Mouse (Mus musculus): Measurements from ENCODE around the gene Nfia.

The Nfia gene

GRCm38 (mm10) chr4:97767025-97767424 lies 5.5 kb upstream of the Nfia start:
- DNase-seq = no peak

- DNase-seq = no peak
Observed at GRCm38 (mm10) chr4:97767516-97767915, 5.0 kb upstream of the Nfia start.

- no peak for DNase-seq
Observed at GRCm38 (mm10) chr4:97769861-97770260, 2.7 kb upstream of the Nfia start.

- DNase-seq = no peak
Observed at GRCm38 (mm10) chr4:97771426-97771825, 1.1 kb upstream of the Nfia start.

GRCm38 (mm10) chr4:97772084-97772484 lies 450 bp upstream of the Nfia start:
- peak; percentile 98 to 100 for DNase-seq

- peak; percentile 94 to 96 for DNase-seq
Observed at GRCm38 (mm10) chr4:97773110-97773593, 618 bp downstream of the Nfia start.

GRCm38 (mm10) chr4:97773791-97774190 lies 1.3 kb downstream of the Nfia start:
- no peak for DNase-seq

- no peak for DNase-seq
Observed at GRCm38 (mm10) chr4:97774446-97774950, 2.0 kb downstream of the Nfia start.

GRCm38 (mm10) chr4:97775059-97775458 lies 2.5 kb downstream of the Nfia start:
- DNase-seq = peak; percentile 82 to 92

GRCm38 (mm10) chr4:97775494-97776265 lies 3.1 kb downstream of the Nfia start:
- DNase-seq = peak in 1 of 2 experiments; percentile 43

GRCm38 (mm10) chr4:97776388-97777080 lies 4.0 kb downstream of the Nfia start:
- no peak for DNase-seq

- peak; percentile 56 to 63 for DNase-seq
Observed at GRCm38 (mm10) chr4:97777081-97777705, 4.7 kb downstream of the Nfia start.

GRCm38 (mm10) chr4:97777706-97778176 lies 5.2 kb downstream of the Nfia start, which contains the start of gene E130114P18Rik:
Gene E130114P18Rik (minus strand): TSS chr4:97778078.
- DNase-seq = peak; percentile 82 to 89

- peak in 1 of 2 experiments; percentile 59 for DNase-seq
Observed at GRCm38 (mm10) chr4:97778211-97779002, 5.9 kb downstream of the Nfia start.

GRCm38 (mm10) chr4:97779003-97779930 lies 6.7 kb downstream of the Nfia start:
- DNase-seq = no peak

GRCm38 (mm10) chr4:97780024-97780423 lies 7.5 kb downstream of the Nfia start:
- no peak for DNase-seq

GRCm38 (mm10) chr4:97780666-97781435 lies 8.3 kb downstream of the Nfia start:
- DNase-seq = no peak

- no peak for DNase-seq
Observed at GRCm38 (mm10) chr4:97782069-97782468, 9.5 kb downstream of the Nfia start.

- DNase-seq = no peak
Observed at GRCm38 (mm10) chr4:97782497-97782896, 10.0 kb downstream of the Nfia start.
